Mouse (Mus musculus) kidney, adult 2 months (tissue): ENCODE results near the gene Fam187a. TPM values are rescaled to one million over a fixed set of nuclear protein-coding genes. Genes with fewer than 3 reads are reported as not detected.

Source experiments
- DNase-seq: peaks from one replicate; pipeline ENCODE4 v3.0.0; 2021
- H3K27ac ChIP-seq: fragments of 200-500 bp; 2 replicates; pipeline ENCODE4 v1.5.1; 2012; ENCODE audit warnings: low read depth, low read length, control low read depth, inconsistent platforms; ENCODE audit not compliant: insufficient read depth
- H3K27me3 ChIP-seq: fragments of 200-500 bp; replicated peaks from 2 replicates; pipeline ENCODE4 v1.6.1; 2012; ENCODE audit warnings: mild to moderate bottlenecking, moderate library complexity, low read length, inconsistent platforms; ENCODE audit not compliant: control insufficient read depth, insufficient read depth
- H3K36me3 ChIP-seq: fragments of 200-500 bp; 2 replicates; pipeline ENCODE4 v1.6.1; 2012; ENCODE audit warnings: mild to moderate bottlenecking, moderate library complexity, low read length, inconsistent platforms; ENCODE audit not compliant: control insufficient read depth, insufficient read depth
- H3K4me1 ChIP-seq: fragments of 200-500 bp; 2 replicates; pipeline ENCODE4 v1.6.1; 2011; ENCODE audit warnings: low read length; ENCODE audit not compliant: control insufficient read depth, insufficient read depth
- H3K4me3 ChIP-seq: fragments of 200-500 bp; 2 replicates; pipeline ENCODE4 v1.5.1; 2011; ENCODE audit warnings: mild to moderate bottlenecking, low read depth, low read length, control low read depth; ENCODE audit not compliant: insufficient read depth
- CTCF ChIP-seq: fragments of 200-500 bp; conservative IDR thresholded peaks from 2 replicates; pipeline ENCODE4 v1.5.1; 2011; ENCODE audit warnings: low read depth, mild to moderate bottlenecking, control low read depth, low read length, moderate library complexity, mixed read lengths; ENCODE audit not compliant: insufficient read depth, insufficient read length
- POLR2A ChIP-seq: fragments of 200-500 bp; IDR thresholded peaks from one replicate; pipeline ENCODE4 v1.6.1; 2011; ENCODE audit warnings: low read depth, low read length, control low read depth
- WGBS: fragments of 180-500 bp; shearing (Covaris S2); methylation state at CpG from one replicate; pipeline ENCODE4 v1.1.7; 2018; 5-methylcytosine and 5-hydroxymethylcytosine counted together
- polyA plus RNA-seq: library from polyadenylated mRNA; depleted of rRNA; stranded (reverse); fragments of >200 nt; gene quantifications from 2 replicates; pipeline ENCODE4 v1.2.3, GENCODE M21; 2012

Gene Fam187a
- polyA plus RNA-seq, 1 experiment = not detected

- TF ChIP-seq POLR2A (no peak), CTCF (no peak)
- H3K27ac ChIP-seq = peak within 1 kb of the TSS; percentile 97
- H3K36me3 ChIP-seq = no peaks in the 10 kb centered on the region
- under 1% methylated on average over 62 of the region's 62 CpGs for WGBS
- peak within 1 kb of the TSS; percentile 74 for H3K4me3 ChIP-seq
- H3K27me3 ChIP-seq = no peaks in the 10 kb centered on the region
- DNase-seq = peak; percentile 96
- peaks cover 3% of the 10 kb centered on the region; the same call in 1 of the 2 replicates for H3K4me1 ChIP-seq
These were observed 4.2 kb upstream of the Fam187a start, which contains the start of the genes Eftud2 and Ccdc103 for GRCm38 (mm10) chr11:102880585-102881313. Gene Eftud2 (minus strand): TSS chr11:102880985. Gene Ccdc103 (plus strand): TSS chr11:102881204.

- Histone ChIP-seq H3K27me3 (no peaks in the 10 kb centered on the region), H3K4me3 (peak overlapping the region; percentile 74), H3K36me3 (no peaks in the 10 kb centered on the region), H3K27ac (no peak overlapping the region; the same call in 1 of the 2 replicates), H3K4me1 (peaks cover 3% of the 10 kb centered on the region; the same call in 1 of the 2 replicates)
- TF ChIP-seq POLR2A = no peak
- no peak for TF ChIP-seq CTCF
- 16% methylated on average over 13 of the region's 13 CpGs for WGBS
- peak; percentile 8 for DNase-seq
These were observed 3.4 kb upstream of the Fam187a start for GRCm38 (mm10) chr11:102881314-102882198.

GRCm38 (mm10) chr11:102887433-102887832, 2.5 kb downstream of the Fam187a start:
- DNase-seq = no peak
- WGBS = 78% methylated on average over 5 of the region's 5 CpGs
- TF ChIP-seq CTCF = no peak
- TF ChIP-seq POLR2A = no peak
- Histone ChIP-seq H3K4me1 (no peaks in the 10 kb centered on the region), H3K27ac (no peak overlapping the region), H3K36me3 (no peaks in the 10 kb centered on the region), H3K27me3 (no peaks in the 10 kb centered on the region), H3K4me3 (no peak overlapping the region)

- TF ChIP-seq CTCF = no peak
- TF ChIP-seq POLR2A = no peak
- no peak overlapping the region for H3K4me3 ChIP-seq
- H3K4me1 ChIP-seq = no peaks in the 10 kb centered on the region
- no peak overlapping the region for H3K27ac ChIP-seq
- no peaks in the 10 kb centered on the region for H3K27me3 ChIP-seq
- no peak for DNase-seq
- no peaks in the 10 kb centered on the region for H3K36me3 ChIP-seq
- 37% methylated on average over 3 of the region's 3 CpGs for WGBS
These were observed 3.2 kb downstream of the Fam187a start for GRCm38 (mm10) chr11:102888135-102888534.

GRCm38 (mm10) chr11:102890096-102890495, 5.1 kb downstream of the Fam187a start:
- Histone ChIP-seq H3K27me3 (no peaks in the 10 kb centered on the region), H3K4me1 (no peaks in the 10 kb centered on the region), H3K4me3 (no peak overlapping the region), H3K27ac (no peak overlapping the region), H3K36me3 (no peaks in the 10 kb centered on the region)
- TF ChIP-seq CTCF (no peak), POLR2A (no peak)
- 66% methylated on average over 5 of the region's 5 CpGs for WGBS
- no peak for DNase-seq

- 3% methylated on average over 43 of the region's 43 CpGs for WGBS
- Histone ChIP-seq H3K4me1 (no peaks in the 10 kb centered on the region), H3K36me3 (no peaks in the 10 kb centered on the region), H3K27me3 (no peaks in the 10 kb centered on the region), H3K4me3 (peak overlapping the region; percentile 39), H3K27ac (no peak overlapping the region)
- TF ChIP-seq CTCF (peak; percentile 82), POLR2A (no peak)
- DNase-seq = peak; percentile 90
These were observed 8.2 kb downstream of the Fam187a start for GRCm38 (mm10) chr11:102893015-102893651.
